12 mouse cellular contexts compared by ENCODE assay signal in genomic region chr19:29926101-29926755, GRCm38 (mm10). TPM values are rescaled to one million over a fixed set of nuclear protein-coding genes. Genes with fewer than 3 reads are reported as not detected.
A peak's percentile ranks its signal among the peaks of the same experiment; 100 is the strongest.
DNase-seq lines count a peak whose midpoint lies in the region; ATAC-seq and TF ChIP-seq lines count a peak whose summit lies in the region.
"Had no signal": no experiment of that assay in that cellular context is flagged by ENCODE, and none has a peak within 500 bp of the region (broad histone marks: within the 10 kb centered on the region; RNA-seq: fewer than 3 reads in every experiment).

No protein-coding gene starts in this region.

- peak; percentile 67 for DNase-seq in kidney, adult 2 months
- no peak for DNase-seq in kidney, adult 8-10 months
- peak; percentile 58 for DNase-seq in kidney, postnatal 10 days
- no peak for DNase-seq in thymus, postnatal 0 days (ENCODE audit: low spot score)
- DNase-seq in layer of hippocampus, adult 9-10 months (ENCODE audit: low spot score) = no peak
- no peak for DNase-seq in T-cell, adult 2 months (ENCODE audit: low spot score)
- DNase-seq: adrenal gland, adult 8-10 months had no signal

- WGBS in kidney, adult 2 months = 33% methylated on average over 12 of the region's 12 CpGs
- WGBS in embryonic facial prominence, embryonic 13.5 days = 47% methylated on average over 12 of the region's 12 CpGs
- WGBS in heart, embryonic 14.5 days = 26% methylated on average over 12 of the region's 12 CpGs

- no peak overlapping the region for H3K9ac ChIP-seq in embryonic facial prominence, embryonic 13.5 days
- no peak overlapping the region for H3K9ac ChIP-seq in heart, embryonic 14.5 days (ENCODE audit: low read length)
- H3K9ac ChIP-seq: limb, embryonic 13.5 days had no signal

- H3K27me3 ChIP-seq in kidney, adult 2 months (replicated peaks; ENCODE audit: control insufficient read depth, insufficient read depth, low read length) = no peaks in the 10 kb centered on the region
- H3K27me3 ChIP-seq in embryonic facial prominence, embryonic 13.5 days = no peaks in the 10 kb centered on the region
- H3K27me3 ChIP-seq in heart, embryonic 14.5 days (ENCODE audit: control insufficient read depth, insufficient read depth, low read length) = no peaks in the 10 kb centered on the region
- H3K27me3 ChIP-seq: limb, embryonic 13.5 days; Patski had no signal

- H3K9me3 ChIP-seq in embryonic facial prominence, embryonic 13.5 days = no peaks in the 10 kb centered on the region
- no peaks in the 10 kb centered on the region for H3K9me3 ChIP-seq in heart, embryonic 14.5 days (ENCODE audit: control insufficient read depth, low read length)
- H3K9me3 ChIP-seq: limb, embryonic 13.5 days had no signal

- H3K4me2 ChIP-seq in embryonic facial prominence, embryonic 13.5 days = peak overlapping the region; percentile 11; the same call in 1 of the 2 replicates
- H3K4me2 ChIP-seq in heart, embryonic 14.5 days (ENCODE audit: low read length) = peak overlapping the region; percentile 47
- H3K4me2 ChIP-seq: limb, embryonic 13.5 days had no signal

- H3K36me3 ChIP-seq in kidney, adult 2 months (ENCODE audit: control insufficient read depth, insufficient read depth, low read length) = no peaks in the 10 kb centered on the region
- H3K36me3 ChIP-seq in embryonic facial prominence, embryonic 13.5 days = no peaks in the 10 kb centered on the region
- no peaks in the 10 kb centered on the region for H3K36me3 ChIP-seq in heart, embryonic 14.5 days (ENCODE audit: control insufficient read depth, insufficient read depth, low read length)
- H3K36me3 ChIP-seq: forebrain, embryonic 10.5 days; limb, embryonic 13.5 days had no signal

- peak overlapping the region; percentile 80 for H3K27ac ChIP-seq in kidney, adult 2 months (ENCODE audit: insufficient read depth, low read depth, low read length)
- H3K27ac ChIP-seq in embryonic facial prominence, embryonic 13.5 days = no peak overlapping the region
- H3K27ac ChIP-seq in heart, embryonic 14.5 days (replicated peaks in 1 of 2; ENCODE audit: control insufficient read depth in 1 of 2, insufficient read depth in 1 of 2, low read depth in 2 of 2, low read length in 2 of 2) = 0 out of 4 replicates have a peak overlapping the region, but pooled peaks of 1 of the 2 experiments have one; percentile 16
- H3K27ac ChIP-seq: forebrain, embryonic 10.5 days; limb, embryonic 13.5 days had no signal

- peaks cover 5% of the 10 kb centered on the region; the same call in 1 of the 2 replicates for H3K4me1 ChIP-seq in kidney, adult 2 months (ENCODE audit: control insufficient read depth, insufficient read depth, low read length)
- H3K4me1 ChIP-seq in embryonic facial prominence, embryonic 13.5 days = peaks cover 22% of the 10 kb centered on the region
- H3K4me1 ChIP-seq in heart, embryonic 14.5 days (ENCODE audit: control insufficient read depth in 2 of 2, insufficient read depth in 2 of 2, low read length in 2 of 2) = peaks cover 6 to 20% of the 10 kb centered on the region in 2 experiments
- H3K4me1 ChIP-seq: forebrain, embryonic 10.5 days had no signal

- TF ChIP-seq POLR2A in kidney, adult 2 months (IDR thresholded peaks at IDR 0.05; ENCODE audit: low read depth, low read length) = no peak

- peak overlapping the region; percentile 47 for H3K4me3 ChIP-seq in kidney, adult 2 months (ENCODE audit: insufficient read depth, low read depth, low read length)
- H3K4me3 ChIP-seq in embryonic facial prominence, embryonic 13.5 days = no peak overlapping the region
- no peak overlapping the region for H3K4me3 ChIP-seq in heart, embryonic 14.5 days (ENCODE audit: control insufficient read depth in 1 of 2, insufficient read depth in 1 of 2, low read depth in 1 of 2, low read length in 2 of 2)
- H3K4me3 ChIP-seq: forebrain, embryonic 10.5 days; limb, embryonic 13.5 days had no signal

- no peak for TF ChIP-seq CTCF in kidney, adult 2 months (conservative IDR thresholded peaks at IDR 0.05; ENCODE audit: insufficient read depth, insufficient read length, low read depth, low read length)

- no peak for ATAC-seq in embryonic facial prominence, embryonic 13.5 days (ENCODE audit: insufficient number of reproducible peaks, insufficient read depth, low FRiP score, low TSS enrichment, low read depth)
- peak; percentile 13; the same call in 1 of the 2 replicates for ATAC-seq in heart, embryonic 14.5 days (ENCODE audit: insufficient number of reproducible peaks, insufficient read depth, low FRiP score, low read depth)
- ATAC-seq: Patski had no signal

RNA-seq across cellular contexts. Expression of gene Il33, which starts 1.3 kb away (rescaled TPM):
- polyA plus RNA-seq in kidney, adult 2 months (2012; rRNA removed) = 5.6 and 8.2 TPM in 2 replicates
- polyA plus RNA-seq in embryonic facial prominence, embryonic 13.5 days (2015; fragmentation: Nextera tagmentation; extraction: Ambion mirVana) = 2.0 and 2.1 TPM in 2 replicates
- 5.5 and 6.8 TPM in 2 replicates for polyA plus RNA-seq in heart, embryonic 14.5 days (2014; fragmentation: Nextera tagmentation; extraction: Ambion mirVana)
- polyA plus RNA-seq in thymus, postnatal 0 days (2015; fragmentation: Nextera tagmentation; extraction: Ambion mirVana) = 2.3 TPM in 2 replicates

Comparison
In these comparisons a context has a peak if more than half of its experiments do, and no peak if none do; other contexts are left out.
1. DNase-seq: peak in kidney, adult 2 months (single experiment) and kidney, postnatal 10 days (single experiment); none in kidney, adult 8-10 months (0 of 2), thymus, postnatal 0 days (single experiment), layer of hippocampus, adult 9-10 months (single experiment) and T-cell, adult 2 months (single experiment).